Mouse (Mus musculus): ENCODE measurements around the gene Kdelr3.

Kdelr3 gene

DNA sequence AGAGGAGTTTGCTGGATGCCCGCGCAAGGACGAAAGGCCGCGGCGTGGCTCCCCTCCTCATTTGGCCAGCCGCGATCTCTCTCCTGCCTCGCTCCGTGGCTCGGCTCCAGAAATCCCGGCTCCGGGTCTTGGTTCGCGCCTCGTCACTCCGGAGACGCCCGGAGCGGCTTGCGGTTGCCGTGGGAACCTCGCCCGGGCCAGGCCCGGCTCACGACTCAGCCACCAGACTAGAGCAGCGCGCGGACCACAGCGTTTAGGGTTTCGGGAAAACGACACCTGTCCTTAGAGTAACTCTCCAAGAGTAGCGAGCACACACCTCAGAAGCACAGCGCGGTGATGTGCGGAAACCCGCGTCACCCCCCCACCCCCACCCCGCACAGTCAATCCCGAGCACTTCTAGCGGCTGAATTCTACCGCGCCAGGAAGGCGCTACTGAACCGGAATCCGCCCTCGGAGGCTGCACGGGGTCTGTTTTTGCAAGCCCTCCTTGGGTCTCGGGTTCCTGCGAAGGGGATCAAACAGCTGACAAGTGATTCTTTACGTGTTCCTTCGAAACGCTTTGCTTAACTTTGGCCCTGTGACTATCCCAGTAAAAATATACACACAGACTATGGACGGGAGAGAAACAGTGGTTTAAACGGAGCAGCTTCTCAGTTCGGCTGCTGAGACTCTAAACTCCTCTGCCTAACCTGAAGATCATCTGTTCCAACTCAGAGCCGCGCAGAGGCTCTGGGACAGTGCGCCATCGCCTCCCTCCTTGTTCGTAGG, 4.5 kb upstream of the Kdelr3 start:
- DNase-seq (ENCODE audit: low read depth), result peak; percentile 74

- DNase-seq (ENCODE audit: low read depth), result peak; percentile 59
These were observed 2.3 kb upstream of the Kdelr3 start for GRCm38 (mm10) chr15:79513940-79514339.

- DNase-seq (ENCODE audit: low read depth), result no peak
These were observed 1.5 kb downstream of the Kdelr3 start for GRCm38 (mm10) chr15:79517710-79518109.

- DNase-seq (ENCODE audit: low read depth), result no peak
These were observed 2.4 kb downstream of the Kdelr3 start for GRCm38 (mm10) chr15:79518571-79518970.

- DNase-seq (ENCODE audit: low read depth), result no peak
These were observed 3.4 kb downstream of the Kdelr3 start for GRCm38 (mm10) chr15:79519400-79520220.

- DNase-seq (ENCODE audit: low read depth), result no peak
These were observed 9.4 kb downstream of the Kdelr3 start for GRCm38 (mm10) chr15:79525564-79525963.

GRCm38 (mm10) chr15:79525979-79526768, 10.0 kb downstream of the Kdelr3 start:
- DNase-seq (ENCODE audit: low read depth), result peak; percentile 58

DNA sequence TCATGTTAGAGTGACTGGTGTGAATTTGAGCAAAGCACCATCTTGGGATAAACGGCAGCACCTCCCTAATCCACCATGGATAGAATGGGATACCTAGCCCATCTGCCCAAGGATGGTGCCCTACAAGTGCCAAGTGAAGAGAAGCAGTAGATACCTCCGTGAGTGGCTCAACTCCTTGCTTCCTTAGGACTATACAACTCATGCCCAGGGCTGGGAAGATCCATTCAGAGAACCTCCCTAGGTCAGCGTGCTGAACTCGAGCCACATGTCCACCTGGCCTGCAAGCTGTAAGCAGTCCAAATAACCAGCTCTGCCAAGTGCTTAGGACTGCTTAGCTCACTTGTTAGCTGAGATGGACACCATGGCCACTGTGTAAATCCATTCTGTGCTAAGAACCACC, 11.0 kb downstream of the Kdelr3 start:
- no peak for DNase-seq (ENCODE audit: low read depth)

DNA sequence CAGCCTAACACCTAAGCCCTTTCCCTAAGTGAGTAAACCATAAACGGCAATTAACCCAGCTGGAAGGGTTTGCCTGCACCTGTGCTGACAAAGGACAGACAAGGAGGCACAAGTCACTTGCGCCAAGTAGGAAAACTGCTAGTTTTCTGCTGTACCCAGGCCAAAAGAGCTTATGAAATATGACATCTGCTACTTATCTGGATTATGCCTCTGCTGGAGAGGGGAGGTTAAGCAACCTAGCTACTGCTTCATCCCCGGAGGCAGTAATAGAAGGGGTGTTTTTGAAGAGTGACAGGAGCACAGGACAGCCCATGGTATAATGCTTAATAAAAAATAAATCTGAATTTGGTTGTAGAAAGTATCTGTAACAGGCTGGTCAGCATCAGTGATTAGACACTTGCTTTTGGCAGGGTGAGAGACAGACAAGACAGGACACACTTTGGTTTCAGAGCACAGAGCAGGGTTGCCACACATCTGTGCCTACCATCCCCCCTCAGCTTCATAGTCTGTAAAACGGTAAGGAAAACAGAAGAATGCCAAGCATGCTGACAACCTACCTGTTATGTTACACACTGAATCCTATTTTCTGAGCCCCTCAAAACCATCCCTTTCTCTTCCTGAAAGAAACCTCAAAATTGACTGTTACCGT, 11.9 kb downstream of the Kdelr3 start:
- peak; percentile 62 for DNase-seq (ENCODE audit: low read depth)

- DNase-seq (ENCODE audit: low read depth), result peak; percentile 54
These were observed 13.7 kb downstream of the Kdelr3 start for GRCm38 (mm10) chr15:79529935-79530334.

GRCm38 (mm10) chr15:79533796-79534195, 17.6 kb downstream of the Kdelr3 start:
- no peak for DNase-seq (ENCODE audit: low read depth)

- no peak for DNase-seq (ENCODE audit: low read depth)
These were observed 27.8 kb downstream of the Kdelr3 start for GRCm38 (mm10) chr15:79543968-79544367.

DNA sequence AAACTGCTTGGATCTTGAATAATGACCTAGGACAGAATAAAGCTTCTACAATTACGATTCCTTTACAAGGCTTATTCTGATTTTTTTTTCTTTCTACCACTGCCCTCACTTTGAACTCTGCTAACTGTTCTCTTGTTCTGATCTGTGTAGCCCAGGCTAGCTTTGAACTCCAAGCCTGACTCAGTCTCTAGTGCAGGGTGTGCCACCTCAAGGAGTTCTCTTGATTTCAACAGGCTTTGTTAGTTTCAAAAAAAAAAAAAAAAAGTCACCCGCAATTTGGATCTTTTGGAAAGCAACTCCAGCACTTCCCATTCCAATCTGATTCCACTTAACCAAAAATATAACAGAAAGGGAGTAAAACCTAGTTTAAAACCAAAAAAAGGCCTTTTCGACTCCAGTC, 29.3 kb downstream of the Kdelr3 start:
- peak; percentile 44 for DNase-seq (ENCODE audit: low read depth)

DNA sequence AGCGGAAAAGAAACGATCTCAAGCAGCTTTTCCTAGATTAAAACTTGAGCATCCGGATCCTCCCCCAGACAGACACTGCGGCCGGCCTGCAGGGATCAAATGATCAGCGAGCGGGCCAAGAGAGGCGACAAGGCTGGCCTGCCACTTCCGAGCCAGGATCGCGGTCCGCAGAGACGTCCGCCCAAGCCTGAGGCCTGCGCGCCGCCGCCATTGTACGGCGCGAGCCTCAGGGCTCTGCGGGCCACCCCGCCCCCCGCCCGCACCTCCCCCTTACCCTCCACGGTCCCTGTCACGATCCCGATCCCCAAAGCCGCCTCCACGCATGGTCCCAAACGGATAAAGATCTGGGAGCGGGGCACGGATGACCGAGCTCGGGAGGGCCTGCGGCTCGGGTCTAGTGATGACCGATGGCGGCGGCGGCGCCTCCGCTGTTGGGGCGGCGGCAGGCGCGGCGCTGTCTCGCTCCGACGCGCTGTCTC, 29.7 kb downstream of the Kdelr3 start:
- peak; percentile 71 for DNase-seq (ENCODE audit: low read depth)

GRCm38 (mm10) chr15:79546410-79547288, 30.4 kb downstream of the Kdelr3 start, which contains the start of gene Ddx17:
Ddx17 (minus strand) TSS chr15:79546741.
- peak; percentile 99 for DNase-seq (ENCODE audit: low read depth)

- no peak for DNase-seq (ENCODE audit: low read depth)
These were observed 31.1 kb downstream of the Kdelr3 start for GRCm38 (mm10) chr15:79547289-79547820.

DNA sequence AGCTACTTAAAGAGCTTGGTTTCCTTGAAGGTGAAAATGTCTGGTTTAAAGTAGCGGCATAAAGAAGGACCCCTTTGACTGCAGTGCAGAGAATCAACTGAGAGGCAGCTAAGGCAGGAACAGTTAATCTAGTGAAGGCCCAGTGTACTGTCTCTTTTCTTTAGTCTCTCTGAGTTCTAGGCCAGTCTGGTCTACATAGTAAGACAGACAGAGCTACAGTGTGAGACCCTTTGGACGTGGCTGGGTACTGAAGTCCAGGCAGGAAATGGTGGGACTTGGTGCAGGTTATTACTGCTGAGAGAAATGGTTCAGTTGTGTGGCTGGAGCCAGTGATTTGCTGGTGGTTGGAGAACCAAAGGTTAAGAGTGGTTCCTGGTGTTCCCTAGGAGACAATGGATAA, 32.0 kb downstream of the Kdelr3 start:
- DNase-seq (ENCODE audit: low read depth), result no peak

- no peak for DNase-seq (ENCODE audit: low read depth)
These were observed 36.4 kb downstream of the Kdelr3 start for GRCm38 (mm10) chr15:79552566-79552965.

GRCm38 (mm10) chr15:79559649-79560048, 43.4 kb downstream of the Kdelr3 start:
- no peak for DNase-seq (ENCODE audit: low read depth)

DNA sequence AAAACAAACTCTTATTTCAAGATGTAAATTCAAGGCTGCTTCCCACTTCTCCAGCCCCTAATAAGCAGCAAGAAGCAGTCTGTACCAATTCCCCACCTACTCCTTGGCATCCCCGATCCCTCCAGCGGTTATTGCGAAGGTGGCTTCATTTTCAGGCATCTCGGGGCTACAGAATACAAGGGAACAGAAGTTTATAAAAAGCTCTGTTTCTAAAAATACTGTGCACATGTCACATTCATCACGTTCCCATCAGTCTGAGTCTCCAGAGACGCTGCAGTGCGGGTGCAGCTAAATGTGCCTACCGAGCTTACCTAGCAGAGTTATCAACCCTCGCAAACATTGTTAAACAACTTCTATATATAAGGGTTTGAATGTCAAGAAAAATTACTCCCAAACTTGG, 46.2 kb downstream of the Kdelr3 start:
- no peak for DNase-seq (ENCODE audit: low read depth)
